ENCODE assay signal across 28 mouse cellular contexts in the genomic region with DNA sequence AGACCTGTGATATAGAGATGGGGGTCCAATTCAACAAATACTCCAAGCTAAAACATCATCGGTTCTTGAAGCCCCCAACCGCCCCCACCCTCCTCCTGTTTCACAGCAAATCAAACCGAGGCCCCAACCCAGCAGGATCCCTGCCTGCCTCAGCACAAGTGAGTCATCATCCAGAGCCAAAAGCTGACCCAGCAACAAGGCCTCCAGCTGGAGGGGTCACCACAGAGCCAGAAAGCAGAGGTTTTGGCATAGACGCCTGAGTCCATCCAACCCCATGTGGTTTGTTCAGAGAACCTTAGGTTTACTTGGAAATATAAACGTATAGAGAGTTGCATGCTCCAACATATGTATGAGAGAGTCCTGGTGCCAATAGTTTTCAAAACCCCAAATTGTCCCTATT.
A peak's percentile ranks its signal among the peaks of the same experiment; 100 is the strongest.
DNase-seq lines count a peak whose midpoint lies in the region; ATAC-seq and TF ChIP-seq lines count a peak whose summit lies in the region.
"Had no signal": no experiment of that assay in that cellular context is flagged by ENCODE, and none has a peak within 500 bp of the region (broad histone marks: within the 10 kb centered on the region; RNA-seq: fewer than 3 reads in every experiment).

No protein-coding gene starts in this region.

- no peak for TF ChIP-seq EP300 in stomach, postnatal 0 days (optimal IDR thresholded peaks at IDR 0.05)

- no peaks in the 10 kb centered on the region for H3K9me3 ChIP-seq in stomach, embryonic 16.5 days (replicated peaks; ENCODE audit: control insufficient read depth, low read length)
- no peaks in the 10 kb centered on the region for H3K9me3 ChIP-seq in stomach, postnatal 0 days (ENCODE audit: control insufficient read depth, low read length)
- H3K9me3 ChIP-seq: embryonic facial prominence, embryonic 13.5 days; embryonic facial prominence, embryonic 15.5 days; forebrain, embryonic 10.5 days; forebrain, embryonic 12.5 days; G1E had no signal

- DNase-seq in kidney, postnatal 14 days, result peak; percentile 23
- no peak for DNase-seq in kidney, postnatal 4 days
- DNase-seq in lung, postnatal 25 days (ENCODE audit: low spot score), result peak; percentile 8
- DNase-seq in lung, postnatal 14 days, result no peak
- no peak for DNase-seq in stomach, postnatal 0 days (ENCODE audit: low spot score)
- DNase-seq in NIH3T3 (ENCODE audit: low read depth), result peak; percentile 50
- DNase-seq: adrenal gland, adult 2 months; adrenal gland, postnatal 10 days; adrenal gland, postnatal 25 days; B cell, adult 2 months; cerebellum, adult 11 months; cerebellum, adult 18-20 months; cerebellum, adult 8-10 months; cerebellum, adult 9-11 months; cerebellum, postnatal 14 days; cerebellum, postnatal 36 days; embryo, embryonic 11 days had no signal

- TF ChIP-seq CTCF in stomach, postnatal 0 days (IDR thresholded peaks at IDR 0.05; ENCODE audit: low read depth), result no peak

- no peaks in the 10 kb centered on the region for H3K4me1 ChIP-seq in stomach, embryonic 16.5 days (ENCODE audit: control insufficient read depth, insufficient read depth, low read length)
- no peaks in the 10 kb centered on the region for H3K4me1 ChIP-seq in stomach, postnatal 0 days (replicated peaks; ENCODE audit: control insufficient read depth, insufficient read depth)

- H3K9ac ChIP-seq in stomach, embryonic 16.5 days (ENCODE audit: low read length), result no peak overlapping the region
- H3K9ac ChIP-seq in stomach, postnatal 0 days (ENCODE audit: low read length), result no peak overlapping the region
- H3K9ac ChIP-seq: embryonic facial prominence, embryonic 13.5 days; embryonic facial prominence, embryonic 15.5 days; forebrain, embryonic 12.5 days had no signal

- 53% methylated on average over 5 of the region's 5 CpGs for WGBS in stomach, embryonic 16.5 days
- 74% methylated on average over 5 of the region's 5 CpGs for WGBS in stomach, postnatal 0 days

- H3K4me2 ChIP-seq in stomach, embryonic 16.5 days (ENCODE audit: low read depth, low read length), result no peak overlapping the region
- no peak overlapping the region for H3K4me2 ChIP-seq in stomach, postnatal 0 days (replicated peaks; ENCODE audit: low read depth)
- H3K4me2 ChIP-seq: embryonic facial prominence, embryonic 13.5 days; embryonic facial prominence, embryonic 15.5 days; forebrain, embryonic 12.5 days had no signal

- peak overlapping the region; percentile 21; the same call in 1 of the 2 replicates for H3K27ac ChIP-seq in stomach, embryonic 16.5 days (ENCODE audit: low read length)
- no peak overlapping the region for H3K27ac ChIP-seq in stomach, postnatal 0 days (replicated peaks)
- H3K27ac ChIP-seq: embryonic facial prominence, embryonic 13.5 days; embryonic facial prominence, embryonic 15.5 days; forebrain, embryonic 10.5 days; forebrain, embryonic 12.5 days had no signal

- no peak for ATAC-seq in stomach, embryonic 16.5 days (ENCODE audit: insufficient read depth, low FRiP score)
- ATAC-seq in stomach, postnatal 0 days (ENCODE audit: low FRiP score, low TSS enrichment), result no peak
- no peak for ATAC-seq in megakaryocyte progenitor cell, adult 5-6 weeks (replicated peaks; ENCODE audit: poor library complexity)
- ATAC-seq: CD4-positive, CD25-positive, alpha-beta regulatory T cell, adult 4 months; forebrain, embryonic 14.5 days; forebrain, embryonic 16.5 days had no signal

- H3K4me3 ChIP-seq in stomach, embryonic 16.5 days (replicated peaks; ENCODE audit: low read length), result no peak overlapping the region
- H3K4me3 ChIP-seq in stomach, postnatal 0 days (ENCODE audit: low read depth, low read length), result no peak overlapping the region
- H3K4me3 ChIP-seq: embryonic facial prominence, embryonic 13.5 days; embryonic facial prominence, embryonic 15.5 days; erythroblast, embryonic 14.5 days; forebrain, embryonic 10.5 days; forebrain, embryonic 12.5 days had no signal

- H3K27me3 ChIP-seq in stomach, embryonic 16.5 days (ENCODE audit: control insufficient read depth, insufficient read depth, low read length), result no peaks in the 10 kb centered on the region
- H3K27me3 ChIP-seq in stomach, postnatal 0 days (ENCODE audit: control insufficient read depth, insufficient read depth, low read length), result no peaks in the 10 kb centered on the region
- H3K27me3 ChIP-seq: embryonic facial prominence, embryonic 13.5 days; embryonic facial prominence, embryonic 15.5 days had no signal

- no peaks in the 10 kb centered on the region for H3K36me3 ChIP-seq in stomach, embryonic 16.5 days (ENCODE audit: control insufficient read depth, insufficient read depth, low read length)
- no peaks in the 10 kb centered on the region for H3K36me3 ChIP-seq in stomach, postnatal 0 days (ENCODE audit: control insufficient read depth, insufficient read depth, low read length)
- H3K36me3 ChIP-seq: embryonic facial prominence, embryonic 13.5 days; embryonic facial prominence, embryonic 15.5 days; forebrain, embryonic 10.5 days; forebrain, embryonic 12.5 days; G1E had no signal

Comparison
In these comparisons a context has a peak if more than half of its experiments do, and no peak if none do; other contexts are left out.
1. DNase-seq: peak in kidney, postnatal 14 days (single experiment), lung, postnatal 25 days (single experiment) and NIH3T3 (single experiment); none in kidney, postnatal 4 days (0 of 2), lung, postnatal 14 days (single experiment) and stomach, postnatal 0 days (single experiment).